Mouse (Mus musculus): ENCODE results near the gene Gnao1.
A peak's percentile ranks its signal among the peaks of the same experiment; 100 is the strongest.

Gene Gnao1

GRCm38 (mm10) chr8:93940542-93941423, 131.0 kb downstream of the Gnao1 start:
- DNase-seq (ENCODE audit: low read depth, low spot score): no peak

- no peak for DNase-seq (ENCODE audit: low read depth, low spot score)
Measured at GRCm38 (mm10) chr8:93941636-93942054, 131.9 kb downstream of the Gnao1 start.

- DNase-seq (ENCODE audit: low read depth, low spot score): no peak
Measured at GRCm38 (mm10) chr8:93945781-93946180, 136.0 kb downstream of the Gnao1 start.

- no peak for DNase-seq (ENCODE audit: low read depth, low spot score)
Measured at GRCm38 (mm10) chr8:93946397-93946796, 136.6 kb downstream of the Gnao1 start.

GRCm38 (mm10) chr8:93950133-93950532, 140.4 kb downstream of the Gnao1 start:
- DNase-seq (ENCODE audit: low read depth, low spot score): no peak

- peak; percentile 30 for DNase-seq (ENCODE audit: low read depth, low spot score)
Measured at GRCm38 (mm10) chr8:93952511-93952910, 142.7 kb downstream of the Gnao1 start.

- DNase-seq (ENCODE audit: low read depth, low spot score): no peak
Measured at GRCm38 (mm10) chr8:93958402-93958801, 148.6 kb downstream of the Gnao1 start.

GRCm38 (mm10) chr8:93960909-93961308, 151.1 kb downstream of the Gnao1 start:
- DNase-seq (ENCODE audit: low read depth, low spot score): no peak

- no peak for DNase-seq (ENCODE audit: low read depth, low spot score)
Measured at GRCm38 (mm10) chr8:93968293-93968692, 158.5 kb downstream of the Gnao1 start.

GRCm38 (mm10) chr8:93969626-93970340, 160.0 kb downstream of the Gnao1 start:
- no peak for DNase-seq (ENCODE audit: low read depth, low spot score)

- DNase-seq (ENCODE audit: low read depth, low spot score): no peak
Measured at GRCm38 (mm10) chr8:93971451-93971850, 161.7 kb downstream of the Gnao1 start.

- DNase-seq (ENCODE audit: low read depth, low spot score): no peak
Measured at GRCm38 (mm10) chr8:93972211-93972610, 162.4 kb downstream of the Gnao1 start.

- no peak for DNase-seq (ENCODE audit: low read depth, low spot score)
Measured at GRCm38 (mm10) chr8:93972971-93973734, 163.4 kb downstream of the Gnao1 start.

GRCm38 (mm10) chr8:93973831-93974375, 164.1 kb downstream of the Gnao1 start:
- DNase-seq (ENCODE audit: low read depth, low spot score): no peak

GRCm38 (mm10) chr8:93974602-93975186, 164.9 kb downstream of the Gnao1 start:
- no peak for DNase-seq (ENCODE audit: low read depth, low spot score)

- no peak for DNase-seq (ENCODE audit: low read depth, low spot score)
Measured at GRCm38 (mm10) chr8:93975358-93975757, 165.6 kb downstream of the Gnao1 start.

- DNase-seq (ENCODE audit: low read depth, low spot score): no peak
Measured at GRCm38 (mm10) chr8:93976446-93977211, 166.9 kb downstream of the Gnao1 start.

- no peak for DNase-seq (ENCODE audit: low read depth, low spot score)
Measured at GRCm38 (mm10) chr8:93980141-93980540, 170.4 kb downstream of the Gnao1 start.

GRCm38 (mm10) chr8:93981679-93982215, 172.0 kb downstream of the Gnao1 start:
- no peak for DNase-seq (ENCODE audit: low read depth, low spot score)

GRCm38 (mm10) chr8:93983827-93984226, 174.1 kb downstream of the Gnao1 start:
- DNase-seq (ENCODE audit: low read depth, low spot score): peak; percentile 31
